Mouse (Mus musculus) kidney, adult 9 months (tissue): ENCODE results near the gene Frs3.
"Not testable (repeated sequence)": the region's sequence is repeated elsewhere in the genome, so short reads cannot be mapped to it uniquely, and the experiment has no call there.

ENCODE experiments used
- DNase-seq: peaks from one replicate; pipeline ENCODE4 v3.0.0; 2022

Gene Frs3

GRCm38 (mm10) chr17:47688608-47689575 is at the start of gene Frs3:
Frs3 (plus strand) TSS chr17:47689030.
- peak; percentile 50 for DNase-seq

- DNase-seq = no peak
These were observed 45.8 kb upstream of the Frs3 start for GRCm38 (mm10) chr17:47642992-47643391.

- DNase-seq = peak; percentile 92
These were observed 42.1 kb upstream of the Frs3 start for GRCm38 (mm10) chr17:47646683-47647082.

GRCm38 (mm10) chr17:47648966-47649365 is 39.9 kb upstream of the Frs3 start:
- no peak for DNase-seq

GRCm38 (mm10) chr17:47651953-47652352 is 36.9 kb upstream of the Frs3 start:
- no peak for DNase-seq

GRCm38 (mm10) chr17:47654346-47654745 is 34.5 kb upstream of the Frs3 start:
- not testable (repeated sequence) for DNase-seq

- no peak for DNase-seq
These were observed 33.1 kb upstream of the Frs3 start for GRCm38 (mm10) chr17:47655697-47656096.

GRCm38 (mm10) chr17:47657901-47658300 is 30.9 kb upstream of the Frs3 start:
- DNase-seq = no peak

- no peak for DNase-seq
These were observed 30.0 kb upstream of the Frs3 start for GRCm38 (mm10) chr17:47658741-47659243.

- DNase-seq = no peak
These were observed 25.7 kb upstream of the Frs3 start for GRCm38 (mm10) chr17:47663009-47663713.

- no peak for DNase-seq
These were observed 24.4 kb upstream of the Frs3 start for GRCm38 (mm10) chr17:47664474-47664873.

GRCm38 (mm10) chr17:47669166-47669565 is 19.7 kb upstream of the Frs3 start:
- no peak for DNase-seq

GRCm38 (mm10) chr17:47671988-47672310 is 16.9 kb upstream of the Frs3 start:
- DNase-seq = no peak

GRCm38 (mm10) chr17:47672311-47673111 is 16.3 kb upstream of the Frs3 start:
- DNase-seq = peak; percentile 55

- DNase-seq = peak; percentile 81
These were observed 12.2 kb upstream of the Frs3 start for GRCm38 (mm10) chr17:47676581-47676980.

GRCm38 (mm10) chr17:47678238-47678637 is 10.6 kb upstream of the Frs3 start:
- no peak for DNase-seq

- DNase-seq = no peak
These were observed 10.1 kb upstream of the Frs3 start for GRCm38 (mm10) chr17:47678702-47679101.

- no peak for DNase-seq
These were observed 6.0 kb upstream of the Frs3 start for GRCm38 (mm10) chr17:47682836-47683235.

GRCm38 (mm10) chr17:47687409-47688343 is 1.2 kb upstream of the Frs3 start:
- peak; percentile 97 for DNase-seq

- DNase-seq = no peak
These were observed 554 bp upstream of the Frs3 start, which contains the start of gene Tomm6 for GRCm38 (mm10) chr17:47688344-47688607. Tomm6 (minus strand) TSS chr17:47688386.

- DNase-seq = no peak
These were observed 1.1 kb downstream of the Frs3 start for GRCm38 (mm10) chr17:47689894-47690293.

GRCm38 (mm10) chr17:47691650-47692049 is 2.8 kb downstream of the Frs3 start:
- DNase-seq = no peak
